Mouse (Mus musculus) MEL (cell line): ENCODE results near the gene Igfn1. TPM values are rescaled to one million over a fixed set of nuclear protein-coding genes. Genes with fewer than 3 reads are reported as not detected.

Experiments
- DNase-seq: peaks from one replicate; pipeline ENCODE4 v3.0.0; 2011; ENCODE audit warnings: low read depth, low spot score
- H3K27ac ChIP-seq: 2 replicates; pipeline ENCODE4 v1.5.1; 2012; ENCODE audit warnings: low read depth, mild to moderate bottlenecking, control low read depth, low read length, moderate library complexity; ENCODE audit not compliant: control insufficient read depth
- H3K27me3 ChIP-seq, 2 experiments: fragments of 150-350 bp in 1 of 2; sonication (generic) in 1 of 2; 2 replicates each; pipeline ENCODE4 v1.6.1; 2012; ENCODE audit warnings: low read length in 2 of 2, mild to moderate bottlenecking in 2 of 2, improper control_type of control experiment in 1 of 2, moderate library complexity in 1 of 2; ENCODE audit not compliant: insufficient read depth in 2 of 2, control insufficient read depth in 1 of 2
- H3K36me3 ChIP-seq, 2 experiments: 2 replicates each; pipeline ENCODE4 v1.6.1; 2012 to 2014; ENCODE audit warnings: low read length in 2 of 2, improper control_type of control experiment in 1 of 2, inconsistent platforms in 1 of 2, mild to moderate bottlenecking in 1 of 2; ENCODE audit not compliant: insufficient read depth in 2 of 2, control insufficient read depth in 1 of 2
- H3K4me1 ChIP-seq, 2 experiments: fragments of 150-350 bp in 1 of 2; sonication (generic) in 1 of 2; 2 replicates each; pipeline ENCODE4 v1.6.1; 2012; ENCODE audit warnings: low read length in 2 of 2, improper control_type of control experiment in 1 of 2, mild to moderate bottlenecking in 1 of 2; ENCODE audit not compliant: insufficient read depth in 2 of 2, control insufficient read depth in 1 of 2
- H3K4me3 ChIP-seq, 2 experiments: fragments of 150-350 bp in 1 of 2; sonication (generic) in 1 of 2; 2 replicates each; pipeline ENCODE4 v1.5.1; 2012; ENCODE audit warnings: low read depth in 2 of 2, low read length in 2 of 2, mild to moderate bottlenecking in 2 of 2, moderate library complexity in 2 of 2, control low read depth in 1 of 2, improper control_type of control experiment in 1 of 2; ENCODE audit not compliant: control insufficient read depth in 1 of 2, insufficient read depth in 1 of 2
- H3K79me2 ChIP-seq: 2 replicates; pipeline ENCODE4 v1.6.1; 2012; ENCODE audit warnings: mild to moderate bottlenecking, low read length, moderate library complexity; ENCODE audit not compliant: control insufficient read depth, poor library complexity, insufficient read depth
- H3K9ac ChIP-seq: 2 replicates; pipeline ENCODE4 v1.6.1; 2012; ENCODE audit warnings: low read depth, mild to moderate bottlenecking, control low read depth, low read length, moderate library complexity; ENCODE audit not compliant: control insufficient read depth, poor library complexity, severe bottlenecking
- H3K9me3 ChIP-seq: fragments of 150-350 bp; sonication (generic); replicated peaks from 2 replicates; pipeline ENCODE4 v1.6.1; 2012; ENCODE audit warnings: mild to moderate bottlenecking, low read length, improper control_type of control experiment, moderate library complexity; ENCODE audit not compliant: insufficient read depth
- CHD1 ChIP-seq: IDR thresholded peaks from 2 replicates; pipeline ENCODE4 v1.6.1; 2012; ENCODE audit warnings: low read depth, mild to moderate bottlenecking, inconsistent platforms, low read length, improper control_type of control experiment
- CHD2 ChIP-seq: IDR thresholded peaks from 2 replicates; pipeline ENCODE4 v1.6.1; 2011; ENCODE audit warnings: low read length, improper control_type of control experiment
- CTCF ChIP-seq, 3 experiments: IDR thresholded peaks in 2 of 3; conservative IDR thresholded peaks in 1 of 3; 2 replicates each; pipeline ENCODE4 v1.5.1; 2011 to 2012; ENCODE audit warnings: low read length in 3 of 3, low read depth in 2 of 3, mild to moderate bottlenecking in 2 of 3, improper control_type of control experiment in 1 of 3, inconsistent platforms in 1 of 3, mixed read lengths in 1 of 3, moderate library complexity in 1 of 3; ENCODE audit not compliant: control insufficient read depth in 1 of 3, insufficient read depth in 1 of 3, poor library complexity in 1 of 3, severe bottlenecking in 1 of 3
- E2F4 ChIP-seq: IDR thresholded peaks from 2 replicates; pipeline ENCODE4 v1.6.1; 2011; ENCODE audit warnings: low read depth, low read length, improper control_type of control experiment, borderline replicate concordance
- ELF1 ChIP-seq: IDR thresholded peaks from 2 replicates; pipeline ENCODE4 v1.6.1; 2014; ENCODE audit warnings: low read depth, mild to moderate bottlenecking, inconsistent platforms, low read length, improper control_type of control experiment, moderate library complexity
- EP300 ChIP-seq, 2 experiments: IDR thresholded peaks; 2 replicates each; pipeline ENCODE4 v1.6.1; 2011; ENCODE audit warnings: improper control_type of control experiment in 2 of 2, low read length in 2 of 2, low read depth in 1 of 2, mild to moderate bottlenecking in 1 of 2
- GATA1 ChIP-seq: IDR thresholded peaks from 2 replicates; pipeline ENCODE4 v1.6.1; 2011; ENCODE audit warnings: low read depth, low read length, improper control_type of control experiment
- JUND ChIP-seq: IDR thresholded peaks from 2 replicates; pipeline ENCODE4 v1.6.1; 2011; ENCODE audit warnings: low read depth, mild to moderate bottlenecking, improper control_type of control experiment, low read length
- MAX ChIP-seq: IDR thresholded peaks from 2 replicates; pipeline ENCODE4 v1.6.1; 2011; ENCODE audit warnings: low read length, improper control_type of control experiment
- MAZ ChIP-seq: IDR thresholded peaks from 2 replicates; pipeline ENCODE4 v1.6.1; 2012; ENCODE audit warnings: low read depth, mild to moderate bottlenecking, inconsistent platforms, low read length, improper control_type of control experiment
- MYC ChIP-seq: IDR thresholded peaks from 2 replicates; pipeline ENCODE4 v1.6.1; 2011; ENCODE audit warnings: low read depth, mild to moderate bottlenecking, low read length, improper control_type of control experiment, moderate library complexity
- NELFE ChIP-seq: IDR thresholded peaks from 2 replicates; pipeline ENCODE4 v1.6.1; 2011; ENCODE audit warnings: low read depth, low read length, improper control_type of control experiment
- NRF1 ChIP-seq: IDR thresholded peaks from 2 replicates; pipeline ENCODE4 v1.6.1; 2014; ENCODE audit warnings: low read depth, mild to moderate bottlenecking, inconsistent platforms, low read length, improper control_type of control experiment, moderate library complexity; ENCODE audit not compliant: poor library complexity, insufficient read depth, severe bottlenecking
- POLR2AphosphoS5 ChIP-seq: IDR thresholded peaks from 2 replicates; pipeline ENCODE4 v1.6.1; 2012; ENCODE audit warnings: low read depth, borderline replicate concordance, mild to moderate bottlenecking, inconsistent platforms, low read length, moderate library complexity, mixed read lengths
- RAD21 ChIP-seq: IDR thresholded peaks from 2 replicates; pipeline ENCODE4 v1.6.1; 2011; ENCODE audit warnings: mild to moderate bottlenecking, low read depth, low read length, improper control_type of control experiment
- RCOR1 ChIP-seq: IDR thresholded peaks from 2 replicates; pipeline ENCODE4 v1.6.1; 2012; ENCODE audit warnings: low read depth, mild to moderate bottlenecking, inconsistent platforms, low read length, improper control_type of control experiment
- SMC3 ChIP-seq: IDR thresholded peaks from 2 replicates; pipeline ENCODE4 v1.6.1; 2011; ENCODE audit warnings: low read depth, low read length, improper control_type of control experiment
- TAL1 ChIP-seq: IDR thresholded peaks from 2 replicates; pipeline ENCODE4 v1.6.1; 2012; ENCODE audit warnings: mild to moderate bottlenecking, inconsistent platforms, low read length, moderate library complexity, mixed read lengths
- TCF12 ChIP-seq: IDR thresholded peaks from 2 replicates; pipeline ENCODE4 v1.6.1; 2014; ENCODE audit warnings: low read depth, mild to moderate bottlenecking, inconsistent platforms, low read length, improper control_type of control experiment, moderate library complexity
- UBTF ChIP-seq: IDR thresholded peaks from 2 replicates; pipeline ENCODE4 v1.6.1; 2012; ENCODE audit warnings: low read depth, mild to moderate bottlenecking, inconsistent platforms, low read length, improper control_type of control experiment, moderate library complexity, borderline replicate concordance; ENCODE audit not compliant: insufficient read depth
- USF1 ChIP-seq: IDR thresholded peaks from 2 replicates; pipeline ENCODE4 v1.6.1; 2014; ENCODE audit warnings: low read depth, mild to moderate bottlenecking, inconsistent platforms, low read length, improper control_type of control experiment, moderate library complexity
- ZC3H11A ChIP-seq: IDR thresholded peaks from 2 replicates; pipeline ENCODE4 v1.6.1; 2012; ENCODE audit warnings: low read depth, mild to moderate bottlenecking, inconsistent platforms, low read length, improper control_type of control experiment
- ZNF384 ChIP-seq: IDR thresholded peaks from 2 replicates; pipeline ENCODE4 v1.6.1; 2012; ENCODE audit warnings: low read depth, mild to moderate bottlenecking, inconsistent platforms, low read length, improper control_type of control experiment
- polyA plus RNA-seq, 2 experiments: library from polyadenylated mRNA; stranded (reverse) in 1 of 2; unstranded in 1 of 2; fragments of >175 nt in 1 of 2; fragments of >200 nt in 1 of 2; gene quantifications; 2 replicates each; pipeline versions ENCODE4 v1.2.1 to v1.2.4; 2012; ENCODE audit warnings: low replicate concordance in 2 of 2, low read depth in 1 of 2; ENCODE audit not compliant: insufficient read length in 2 of 2, insufficient read depth in 1 of 2, missing spikeins in 1 of 2
- total RNA-seq: library from RNA; depleted of rRNA; stranded (reverse); fragments of 300-350 nt; gene quantifications from 2 replicates; pipeline ENCODE4 v1.2.3, GENCODE M21; 2012

The Igfn1 gene
- total and polyA plus RNA-seq, 3 experiments: 0.14 to 0.15 TPM; not detected in 1

DNA sequence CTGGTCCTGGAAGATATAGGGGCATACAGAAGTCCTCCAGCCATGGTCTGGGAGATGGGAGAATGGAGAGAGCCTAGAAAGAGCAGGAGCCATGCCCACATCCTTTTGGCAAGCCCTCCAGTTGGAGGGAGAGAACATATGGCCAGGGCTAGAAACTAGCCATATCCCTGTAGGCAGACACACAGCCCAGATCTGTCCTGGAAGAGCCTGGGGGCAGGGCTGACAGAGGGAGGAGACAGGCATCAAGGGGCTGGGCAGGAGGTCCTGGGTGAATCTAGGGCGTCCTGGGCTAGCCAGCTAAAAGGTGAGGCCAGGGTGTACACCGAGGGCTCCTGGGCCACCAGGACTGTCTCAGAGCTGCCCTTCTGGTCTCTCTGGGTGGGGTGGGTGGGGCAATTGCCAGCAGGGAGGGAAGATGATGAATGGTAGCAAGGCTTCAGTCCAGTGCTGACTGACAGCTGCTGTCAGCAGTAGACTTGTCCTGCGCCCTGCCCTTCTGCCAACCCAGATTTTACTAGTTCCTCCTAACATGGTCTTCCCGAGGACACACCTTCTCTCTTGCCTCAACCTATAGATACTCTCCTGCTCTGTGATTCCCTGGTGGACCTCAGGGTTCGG lies 81.7 kb downstream of the Igfn1 start:
- DNase-seq: no peak
- no peak overlapping the region for H3K4me3 ChIP-seq
- no peaks in the 10 kb centered on the region for H3K36me3 ChIP-seq
- H3K79me2 ChIP-seq: no peaks in the 10 kb centered on the region
- no peak overlapping the region for H3K27ac ChIP-seq
- H3K9ac ChIP-seq: no peak overlapping the region
- H3K9me3 ChIP-seq: no peaks in the 10 kb centered on the region
- TF ChIP-seq TAL1 (no peak), CTCF (IDR thresholded peaks at IDR 0.05 in 2 of 3, conservative IDR thresholded peaks at IDR 0.05 in 1 of 3; ENCODE audit: control insufficient read depth in 1 of 3, insufficient read depth in 1 of 3, low read depth in 2 of 3, low read length in 3 of 3, poor library complexity in 1 of 3, severe bottlenecking in 1 of 3) (no peak), POLR2AphosphoS5 (no peak)
- TF ChIP-seq, all 39 proteins: peak for 0
- H3K27me3 ChIP-seq: peaks cover 3 to 4% of the 10 kb centered on the region in 2 experiments; a peak in 3 of 4 replicates
- no peaks in the 10 kb centered on the region for H3K4me1 ChIP-seq

DNA sequence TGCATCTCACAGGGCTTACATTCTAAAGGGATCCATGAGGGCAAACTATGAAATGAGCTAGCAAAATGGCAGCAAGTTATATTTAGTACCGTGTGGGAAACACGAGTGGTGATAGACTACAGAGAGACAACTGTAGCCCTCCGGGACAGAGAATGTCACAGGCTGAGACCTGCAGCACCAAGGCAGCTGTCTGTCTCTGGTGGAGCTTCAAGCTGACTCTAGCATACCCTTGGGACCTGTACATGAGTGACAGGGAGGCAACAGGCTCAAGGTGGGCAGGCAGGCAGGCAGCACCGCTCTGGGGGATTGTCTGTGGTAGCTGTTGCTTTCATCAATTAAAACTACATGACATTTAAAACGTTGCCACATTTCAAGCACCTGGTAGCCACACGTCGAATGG lies 82.9 kb downstream of the Igfn1 start:
- Histone ChIP-seq H3K9me3 (no peaks in the 10 kb centered on the region), H3K4me1 (no peaks in the 10 kb centered on the region), H3K27me3 (peaks cover 0 to 2% of the 10 kb centered on the region in 2 experiments; a peak in 2 of 4 replicates), H3K4me3 (no peak overlapping the region), H3K27ac (no peak overlapping the region), H3K36me3 (no peaks in the 10 kb centered on the region), H3K9ac (no peak overlapping the region), H3K79me2 (no peaks in the 10 kb centered on the region)
- DNase-seq: no peak
- TF ChIP-seq CHD2 (no peak), ZC3H11A (no peak), SMC3 (no peak), JUND (no peak), NRF1 (no peak), ELF1 (no peak), EP300 (IDR thresholded peaks at IDR 0.05; ENCODE audit: low read depth in 1 of 2, low read length in 2 of 2) (no peak), E2F4 (no peak), NELFE (no peak), TCF12 (no peak), RAD21 (no peak), ZNF384 (no peak), MAZ (no peak), UBTF (no peak), MAX (no peak), RCOR1 (no peak), MYC (no peak), CHD1 (no peak), GATA1 (no peak), USF1 (no peak)
